Mouse (Mus musculus) liver, adult 2 months (tissue): Measurements from ENCODE around the gene Dbi.

ENCODE experiments used
- CTCF ChIP-seq: fragments of 200-500 bp; IDR thresholded peaks from 2 replicates; pipeline ENCODE4 v1.5.1; 2011; ENCODE audit warnings: low read depth, low read length, control low read depth
- POLR2A ChIP-seq: fragments of 200-500 bp; IDR thresholded peaks from 2 replicates; pipeline ENCODE4 v1.6.1; 2011; ENCODE audit warnings: low read length, control low read depth; ENCODE audit not compliant: insufficient read depth; ENCODE audit errors: extremely low read depth

DNA sequence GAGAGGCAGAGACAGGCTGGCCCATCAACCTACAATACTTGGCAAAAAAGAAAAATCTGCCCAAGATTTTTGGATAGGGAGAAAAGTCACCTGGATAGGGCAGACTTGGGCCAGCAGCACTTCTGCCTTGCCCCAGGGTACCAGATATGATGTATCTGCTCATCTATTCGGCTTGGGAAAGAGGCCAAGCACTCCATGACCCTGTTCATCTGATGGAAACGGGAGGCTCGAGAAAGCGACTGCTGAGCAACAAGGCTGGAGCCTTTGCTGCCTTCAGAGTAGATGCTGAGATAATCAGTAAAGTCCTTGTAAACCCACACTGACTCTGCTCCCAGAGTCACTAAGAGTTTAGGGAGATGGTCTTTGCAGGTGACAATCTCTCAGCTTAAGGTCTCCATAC is 1.5 kb downstream of the Dbi start:
- TF ChIP-seq CTCF: no peak
- TF ChIP-seq POLR2A: no peak
